Mouse (Mus musculus): ENCODE measurements at regions not wholly inside any gene's neighbourhood (a gene's known extent, or its start where the extent isn't known, plus 50 kb on each side); places are given as distances from the start of the nearest gene placed in this dataset.
"Not testable (repeated sequence)": the region's sequence is repeated elsewhere in the genome, so short reads cannot be mapped to it uniquely, and the experiment has no call there.

- H3K4me3 ChIP-seq (replicated peaks; ENCODE audit: low read length); H3K4me1 ChIP-seq (replicated peaks; ENCODE audit: control insufficient read depth, insufficient read depth, low read length); H3K4me2 ChIP-seq (replicated peaks); H3K36me3 ChIP-seq (replicated peaks; ENCODE audit: control insufficient read depth, insufficient read depth); H3K27me3 ChIP-seq (ENCODE audit: control insufficient read depth, insufficient read depth, low read length); H3K9ac ChIP-seq; H3K27ac ChIP-seq; ATAC-seq (ENCODE audit: low FRiP score); H3K9me3 ChIP-seq (ENCODE audit: control insufficient read depth, low read length); DNase-seq (ENCODE audit: low spot score): not testable (repeated sequence)
- 94% methylated on average over 4 of the region's 4 CpGs for WGBS
Measured at GRCm38 (mm10) chr8:98652316-98652715, 764.0 kb downstream of the Cdh8 start.

GRCm38 (mm10) chr8:98651010-98651409 lies 765.3 kb downstream of the Cdh8 start:
- H3K4me1 ChIP-seq (replicated peaks; ENCODE audit: control insufficient read depth, insufficient read depth, low read length) = no peaks in the 10 kb centered on the region
- no peaks in the 10 kb centered on the region for H3K36me3 ChIP-seq (replicated peaks; ENCODE audit: control insufficient read depth, insufficient read depth)
- no peak for DNase-seq (ENCODE audit: low spot score)
- no peak overlapping the region for H3K9ac ChIP-seq
- H3K4me3 ChIP-seq (replicated peaks; ENCODE audit: low read length) = no peak overlapping the region
- no peaks in the 10 kb centered on the region for H3K27me3 ChIP-seq (ENCODE audit: control insufficient read depth, insufficient read depth, low read length)
- WGBS = 91% methylated on average over 1 of the region's 1 CpGs
- no peaks in the 10 kb centered on the region for H3K9me3 ChIP-seq (ENCODE audit: control insufficient read depth, low read length)
- H3K27ac ChIP-seq = no peak overlapping the region
- ATAC-seq (ENCODE audit: low FRiP score) = no peak
- H3K4me2 ChIP-seq (replicated peaks) = no peak overlapping the region

- no peaks in the 10 kb centered on the region for H3K4me1 ChIP-seq (replicated peaks; ENCODE audit: control insufficient read depth, insufficient read depth, low read length)
Measured at GRCm38 (mm10) chr8:98628151-98628550, 788.1 kb downstream of the Cdh8 start.

GRCm38 (mm10) chr8:98613834-98614428 lies 802.3 kb downstream of the Cdh8 start:
- ATAC-seq (ENCODE audit: low FRiP score) = no peak
- 86% methylated on average over 4 of the region's 4 CpGs for WGBS
- no peak overlapping the region for H3K9ac ChIP-seq
- H3K36me3 ChIP-seq (replicated peaks; ENCODE audit: control insufficient read depth, insufficient read depth) = no peaks in the 10 kb centered on the region
- DNase-seq (ENCODE audit: low spot score) = no peak
- no peak overlapping the region for H3K27ac ChIP-seq
- no peaks in the 10 kb centered on the region for H3K4me1 ChIP-seq (replicated peaks; ENCODE audit: control insufficient read depth, insufficient read depth, low read length)
- H3K4me3 ChIP-seq (replicated peaks; ENCODE audit: low read length) = no peak overlapping the region
- H3K27me3 ChIP-seq (ENCODE audit: control insufficient read depth, insufficient read depth, low read length) = no peaks in the 10 kb centered on the region
- no peak overlapping the region for H3K4me2 ChIP-seq (replicated peaks)
- H3K9me3 ChIP-seq (ENCODE audit: control insufficient read depth, low read length) = no peaks in the 10 kb centered on the region

More at GRCm38 (mm10) chr8:98628151-98628550, 788.1 kb downstream of the Cdh8 start:
- ATAC-seq (ENCODE audit: low FRiP score) = no peak
- WGBS = 76% methylated on average over 5 of the region's 5 CpGs
- no peak overlapping the region for H3K27ac ChIP-seq
- H3K9ac ChIP-seq = no peak overlapping the region
- no peak overlapping the region for H3K4me3 ChIP-seq (replicated peaks; ENCODE audit: low read length)
- DNase-seq (ENCODE audit: low spot score) = no peak
- no peaks in the 10 kb centered on the region for H3K9me3 ChIP-seq (ENCODE audit: control insufficient read depth, low read length)
- no peaks in the 10 kb centered on the region for H3K36me3 ChIP-seq (replicated peaks; ENCODE audit: control insufficient read depth, insufficient read depth)
- no peaks in the 10 kb centered on the region for H3K27me3 ChIP-seq (ENCODE audit: control insufficient read depth, insufficient read depth, low read length)
- no peak overlapping the region for H3K4me2 ChIP-seq (replicated peaks)

- H3K27me3 ChIP-seq (ENCODE audit: control insufficient read depth, insufficient read depth, low read length) = no peaks in the 10 kb centered on the region
- no peak overlapping the region for H3K9ac ChIP-seq
- H3K4me1 ChIP-seq (replicated peaks; ENCODE audit: control insufficient read depth, insufficient read depth, low read length) = 0 out of 2 replicates have a peak, but pooled peaks cover 4% of the 10 kb centered on the region
- peak; percentile 93 for ATAC-seq (ENCODE audit: low FRiP score)
- H3K27ac ChIP-seq = peak overlapping the region; percentile 60
- 19% methylated on average over 6 of the region's 6 CpGs for WGBS
- H3K4me2 ChIP-seq (replicated peaks) = no peak overlapping the region
- H3K4me3 ChIP-seq (replicated peaks; ENCODE audit: low read length) = no peak overlapping the region
- H3K9me3 ChIP-seq (ENCODE audit: control insufficient read depth, low read length) = no peaks in the 10 kb centered on the region
- no peaks in the 10 kb centered on the region for H3K36me3 ChIP-seq (replicated peaks; ENCODE audit: control insufficient read depth, insufficient read depth)
- peak; percentile 70 for DNase-seq (ENCODE audit: low spot score)
Measured at GRCm38 (mm10) chr8:98572597-98573514, 843.4 kb downstream of the Cdh8 start.

GRCm38 (mm10) chr8:98566661-98567060 lies 849.6 kb downstream of the Cdh8 start:
- ATAC-seq (ENCODE audit: low FRiP score) (no peak), DNase-seq (ENCODE audit: low spot score) (no peak)
- Histone ChIP-seq H3K27ac (no peak overlapping the region), H3K36me3 (replicated peaks; ENCODE audit: control insufficient read depth, insufficient read depth) (no peaks in the 10 kb centered on the region), H3K4me1 (replicated peaks; ENCODE audit: control insufficient read depth, insufficient read depth, low read length) (no peaks in the 10 kb centered on the region), H3K27me3 (ENCODE audit: control insufficient read depth, insufficient read depth, low read length) (no peaks in the 10 kb centered on the region), H3K4me3 (replicated peaks; ENCODE audit: low read length) (no peak overlapping the region), H3K4me2 (replicated peaks) (no peak overlapping the region), H3K9me3 (ENCODE audit: control insufficient read depth, low read length) (no peaks in the 10 kb centered on the region), H3K9ac (no peak overlapping the region)
- WGBS = 78% methylated on average over 5 of the region's 5 CpGs

- no peak overlapping the region for H3K4me2 ChIP-seq (replicated peaks)
- H3K9me3 ChIP-seq (ENCODE audit: control insufficient read depth, low read length) = no peaks in the 10 kb centered on the region
- no peak overlapping the region for H3K4me3 ChIP-seq (replicated peaks; ENCODE audit: low read length)
- H3K9ac ChIP-seq = no peak overlapping the region
- H3K27ac ChIP-seq = no peak overlapping the region
- ATAC-seq (ENCODE audit: low FRiP score) (no peak), DNase-seq (ENCODE audit: low spot score) (no peak)
- 77% methylated on average over 4 of the region's 4 CpGs for WGBS
- H3K27me3 ChIP-seq (ENCODE audit: control insufficient read depth, insufficient read depth, low read length) = no peaks in the 10 kb centered on the region
- H3K4me1 ChIP-seq (replicated peaks; ENCODE audit: control insufficient read depth, insufficient read depth, low read length) = no peaks in the 10 kb centered on the region
- H3K36me3 ChIP-seq (replicated peaks; ENCODE audit: control insufficient read depth, insufficient read depth) = no peaks in the 10 kb centered on the region
Measured at GRCm38 (mm10) chr8:98518459-98518858, 897.8 kb downstream of the Cdh8 start.

- H3K9ac ChIP-seq = no peak overlapping the region
- DNase-seq (ENCODE audit: low spot score) (no peak), ATAC-seq (ENCODE audit: low FRiP score) (no peak)
- no peaks in the 10 kb centered on the region for H3K27me3 ChIP-seq (ENCODE audit: control insufficient read depth, insufficient read depth, low read length)
- H3K4me2 ChIP-seq (replicated peaks) = no peak overlapping the region
- no peak overlapping the region for H3K4me3 ChIP-seq (replicated peaks; ENCODE audit: low read length)
- H3K27ac ChIP-seq = no peak overlapping the region
- H3K36me3 ChIP-seq (replicated peaks; ENCODE audit: control insufficient read depth, insufficient read depth) = no peaks in the 10 kb centered on the region
- no peaks in the 10 kb centered on the region for H3K9me3 ChIP-seq (ENCODE audit: control insufficient read depth, low read length)
- H3K4me1 ChIP-seq (replicated peaks; ENCODE audit: control insufficient read depth, insufficient read depth, low read length) = no peaks in the 10 kb centered on the region
- WGBS = 83% methylated on average over 5 of the region's 5 CpGs
Measured at GRCm38 (mm10) chr8:98515246-98515645, 901.0 kb downstream of the Cdh8 start.

- 82% methylated on average over 3 of the region's 3 CpGs for WGBS
- no peak overlapping the region for H3K4me3 ChIP-seq (replicated peaks; ENCODE audit: low read length)
- H3K27me3 ChIP-seq (ENCODE audit: control insufficient read depth, insufficient read depth, low read length) = no peaks in the 10 kb centered on the region
- no peak overlapping the region for H3K9ac ChIP-seq
- no peak overlapping the region for H3K27ac ChIP-seq
- H3K4me1 ChIP-seq (replicated peaks; ENCODE audit: control insufficient read depth, insufficient read depth, low read length) = no peaks in the 10 kb centered on the region
- H3K9me3 ChIP-seq (ENCODE audit: control insufficient read depth, low read length) = no peaks in the 10 kb centered on the region
- no peak overlapping the region for H3K4me2 ChIP-seq (replicated peaks)
- no peaks in the 10 kb centered on the region for H3K36me3 ChIP-seq (replicated peaks; ENCODE audit: control insufficient read depth, insufficient read depth)
- DNase-seq (ENCODE audit: low spot score) (no peak), ATAC-seq (ENCODE audit: low FRiP score) (no peak)
Measured at GRCm38 (mm10) chr8:98496793-98497192, 919.5 kb downstream of the Cdh8 start.
